Mouse (Mus musculus) neural tube, embryonic 11.5 days (tissue): ENCODE measurements around the gene Grpel1. TPM values are rescaled to one million over a fixed set of nuclear protein-coding genes. Genes with fewer than 3 reads are reported as not detected.

ENCODE experiments used
- ATAC-seq: fragments of 200-750 bp; cut with Nextera tagmentation; 2 replicates; pipeline ENCODE4 v1.8.0; 2017; ENCODE audit warnings: moderate number of reproducible peaks, mild to moderate bottlenecking, moderate TSS enrichment, moderate library complexity; ENCODE audit not compliant: insufficient read depth, low FRiP score, low TSS enrichment
- DNase-seq: peaks from one replicate; pipeline ENCODE4 v3.0.0-alpha.2; 2015; ENCODE audit warnings: low spot score
- H3K27ac ChIP-seq: fragments of 300-500 bp; sonication (generic); 2 replicates; pipeline ENCODE4 v1.5.1; 2014; ENCODE audit warnings: low read depth, mild to moderate bottlenecking, low read length
- H3K27me3 ChIP-seq: fragments of 300-500 bp; sonication (generic); 2 replicates; pipeline ENCODE4 v1.6.1; 2014; ENCODE audit warnings: mild to moderate bottlenecking, low read length, mixed read lengths; ENCODE audit not compliant: control insufficient read depth, insufficient read depth
- H3K36me3 ChIP-seq: fragments of 300-500 bp; sonication (generic); 2 replicates; pipeline ENCODE4 v1.6.1; 2014; ENCODE audit warnings: mild to moderate bottlenecking, low read length, moderate library complexity, mixed read lengths; ENCODE audit not compliant: control insufficient read depth, insufficient read depth
- H3K4me1 ChIP-seq: fragments of 300-500 bp; sonication (generic); 2 replicates; pipeline ENCODE4 v1.6.1; 2014; ENCODE audit warnings: low read length, mixed read lengths; ENCODE audit not compliant: control insufficient read depth, insufficient read depth
- H3K4me2 ChIP-seq: fragments of 300-500 bp; sonication (generic); 2 replicates; pipeline ENCODE4 v1.6.1; 2014; ENCODE audit warnings: low read depth, mild to moderate bottlenecking, moderate library complexity
- H3K4me3 ChIP-seq: fragments of 300-500 bp; sonication (generic); 2 replicates; pipeline ENCODE4 v1.5.1; 2014; ENCODE audit warnings: low read depth, low read length
- H3K9ac ChIP-seq: fragments of 300-500 bp; sonication (generic); 2 replicates; pipeline ENCODE4 v1.6.1; 2014; ENCODE audit warnings: mild to moderate bottlenecking, low read length
- H3K9me3 ChIP-seq: fragments of 300-500 bp; sonication (generic); 2 replicates; pipeline ENCODE4 v1.6.1; 2016; ENCODE audit warnings: low read length; ENCODE audit not compliant: control insufficient read depth
- WGBS: fragments of 180-500 bp; shearing (Covaris S2); extraction: QIAGEN DNeasy Blood & Tissue Kit; methylation state at CpG from one replicate; pipeline ENCODE4 v1.1.7; 2014; 5-methylcytosine and 5-hydroxymethylcytosine counted together
- polyA plus RNA-seq: library from polyadenylated mRNA; unstranded; fragments of >200 nt; fragmentation: Nextera tagmentation; extraction: Ambion mirVana; gene quantifications from 2 replicates; pipeline ENCODE4 v1.2.1, GENCODE M21; 2014

Grpel1 gene
- polyA plus RNA-seq, 1 experiment from 2014 or later = 58.6 TPM

- peak overlapping the region; percentile 90 for H3K9ac ChIP-seq
- no peaks in the 10 kb centered on the region for H3K36me3 ChIP-seq
- 1% methylated on average over 57 of the region's 58 CpGs for WGBS
- H3K4me1 ChIP-seq = peaks cover 18% of the 10 kb centered on the region
- H3K27ac ChIP-seq = peak overlapping the region; percentile 60
- no peaks in the 10 kb centered on the region for H3K27me3 ChIP-seq
- ATAC-seq (peak; percentile 55), DNase-seq (peak; percentile 53)
- H3K9me3 ChIP-seq = no peaks in the 10 kb centered on the region
- peak overlapping the region; percentile 95 for H3K4me2 ChIP-seq
- H3K4me3 ChIP-seq = peak overlapping the region; percentile 87
Observed at GRCm38 (mm10) chr5:36483203-36484101, 18.7 kb downstream of the Grpel1 start.

GRCm38 (mm10) chr5:36484171-36484990, 19.6 kb downstream of the Grpel1 start, which contains the start of the genes Tada2b and Ccdc96:
Gene Tada2b (minus strand): TSS chr5:36484285.
Gene Ccdc96 (plus strand): TSS chr5:36484588.
- WGBS = under 1% methylated on average over 86 of the region's 97 CpGs
- Histone ChIP-seq H3K27ac (peak within 1 kb of the TSS; percentile 60), H3K4me1 (peaks cover 18% of the 10 kb centered on the region), H3K9me3 (no peaks in the 10 kb centered on the region), H3K9ac (peak within 1 kb of the TSS; percentile 90), H3K4me3 (peak within 1 kb of the TSS; percentile 87), H3K27me3 (no peaks in the 10 kb centered on the region), H3K4me2 (peak within 1 kb of the TSS; percentile 96), H3K36me3 (no peaks in the 10 kb centered on the region)
- peak; percentile 97 for ATAC-seq
- DNase-seq = peak; percentile 99

GRCm38 (mm10) chr5:36485306-36485705, 20.5 kb downstream of the Grpel1 start:
- peak overlapping the region; percentile 76 for H3K9ac ChIP-seq
- ATAC-seq (no peak), DNase-seq (no peak)
- H3K27ac ChIP-seq = no peak overlapping the region
- WGBS = 41% methylated on average over 19 of the region's 19 CpGs
- peak overlapping the region; percentile 87 for H3K4me3 ChIP-seq
- H3K9me3 ChIP-seq = no peaks in the 10 kb centered on the region
- peak overlapping the region; percentile 96 for H3K4me2 ChIP-seq
- H3K27me3 ChIP-seq = no peaks in the 10 kb centered on the region
- no peaks in the 10 kb centered on the region for H3K36me3 ChIP-seq
- peaks cover 15% of the 10 kb centered on the region for H3K4me1 ChIP-seq

- 57% methylated on average over 2 of the region's 2 CpGs for WGBS
- Histone ChIP-seq H3K4me3 (no peak overlapping the region), H3K36me3 (peaks cover 7% of the 10 kb centered on the region; the same call in 1 of the 2 replicates), H3K27ac (no peak overlapping the region), H3K9me3 (no peaks in the 10 kb centered on the region), H3K4me2 (no peak overlapping the region), H3K9ac (no peak overlapping the region), H3K27me3 (no peaks in the 10 kb centered on the region), H3K4me1 (no peaks in the 10 kb centered on the region; the same call in 1 of the 2 replicates)
- peak; percentile 46 for DNase-seq
- ATAC-seq = no peak
Observed at GRCm38 (mm10) chr5:36489225-36489624, 24.4 kb downstream of the Grpel1 start.

GRCm38 (mm10) chr5:36493919-36494318, 29.1 kb downstream of the Grpel1 start:
- H3K9me3 ChIP-seq = no peaks in the 10 kb centered on the region
- DNase-seq = no peak
- H3K4me3 ChIP-seq = no peak overlapping the region
- no peak for ATAC-seq
- peaks cover 9% of the 10 kb centered on the region for H3K36me3 ChIP-seq
- H3K27me3 ChIP-seq = no peaks in the 10 kb centered on the region
- no peak overlapping the region for H3K27ac ChIP-seq
- no peaks in the 10 kb centered on the region for H3K4me1 ChIP-seq
- no peak overlapping the region for H3K4me2 ChIP-seq
- 93% methylated on average over 6 of the region's 6 CpGs for WGBS
- H3K9ac ChIP-seq = no peak overlapping the region

- no peak for DNase-seq
- H3K4me2 ChIP-seq = no peak overlapping the region
- no peak overlapping the region for H3K4me3 ChIP-seq
- no peak overlapping the region for H3K27ac ChIP-seq
- no peaks in the 10 kb centered on the region for H3K9me3 ChIP-seq
- WGBS = 97% methylated on average over 9 of the region's 9 CpGs
- no peaks in the 10 kb centered on the region for H3K4me1 ChIP-seq
- no peaks in the 10 kb centered on the region for H3K27me3 ChIP-seq
- no peak overlapping the region for H3K9ac ChIP-seq
- peaks cover 9% of the 10 kb centered on the region for H3K36me3 ChIP-seq
- ATAC-seq = no peak
Observed at GRCm38 (mm10) chr5:36494709-36495108, 29.9 kb downstream of the Grpel1 start.

GRCm38 (mm10) chr5:36505235-36505634, 40.4 kb downstream of the Grpel1 start:
- Histone ChIP-seq H3K4me2 (no peak overlapping the region), H3K4me3 (no peak overlapping the region), H3K9me3 (no peaks in the 10 kb centered on the region), H3K27me3 (no peaks in the 10 kb centered on the region), H3K27ac (no peak overlapping the region), H3K36me3 (peaks cover 6% of the 10 kb centered on the region), H3K9ac (no peak overlapping the region), H3K4me1 (no peaks in the 10 kb centered on the region)
- ATAC-seq (no peak), DNase-seq (no peak)
- 90% methylated on average over 7 of the region's 7 CpGs for WGBS

- H3K4me3 ChIP-seq = no peak overlapping the region
- no peak for DNase-seq
- WGBS = 70% methylated on average over 5 of the region's 5 CpGs
- no peak overlapping the region for H3K27ac ChIP-seq
- no peak overlapping the region for H3K4me2 ChIP-seq
- no peaks in the 10 kb centered on the region for H3K9me3 ChIP-seq
- no peak for ATAC-seq
- no peaks in the 10 kb centered on the region for H3K27me3 ChIP-seq
- H3K36me3 ChIP-seq = peaks cover 6% of the 10 kb centered on the region
- no peak overlapping the region for H3K9ac ChIP-seq
- H3K4me1 ChIP-seq = no peaks in the 10 kb centered on the region
Observed at GRCm38 (mm10) chr5:36505643-36506042, 40.8 kb downstream of the Grpel1 start.
